In the genomic region with DNA sequence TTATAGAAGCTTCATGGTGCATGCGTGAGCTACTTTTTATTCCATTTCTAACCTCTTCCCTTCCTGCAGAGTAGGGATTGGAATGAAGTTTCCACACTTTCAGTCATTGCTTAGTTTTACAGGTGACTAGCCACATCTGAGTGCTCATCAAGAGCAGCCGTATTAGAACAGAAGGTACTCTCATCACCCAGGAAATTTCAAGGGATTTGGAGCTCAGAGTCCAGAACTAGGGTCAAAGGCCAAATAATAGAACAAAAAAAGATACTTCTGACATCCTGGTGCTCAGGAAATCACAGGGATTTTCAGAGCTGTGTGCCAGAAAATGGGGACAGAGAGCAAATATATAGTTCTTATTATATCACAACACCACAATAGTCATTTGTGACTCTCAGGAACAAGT, we compare ENCODE assay signal across 20 mouse cellular contexts.
"Had no signal": no experiment of that assay in that cellular context is flagged by ENCODE, and none has a peak within 500 bp of the region (broad histone marks: within the 10 kb centered on the region; RNA-seq: fewer than 3 reads in every experiment).

No protein-coding gene starts in this region.

- ATAC-seq: midbrain, embryonic 13.5 days; midbrain, embryonic 16.5 days had no signal

- H3K27me3 ChIP-seq: stomach, embryonic 15.5 days had no signal

- H3K4me2 ChIP-seq: liver, embryonic 11.5 days; liver, embryonic 15.5 days; lung, embryonic 15.5 days; midbrain, embryonic 13.5 days; neural tube, embryonic 13.5 days; stomach, embryonic 15.5 days had no signal

- H3K9me3 ChIP-seq: liver, embryonic 15.5 days; lung, embryonic 15.5 days; megakaryocyte, embryonic 14.5 days; midbrain, embryonic 10.5 days; midbrain, embryonic 13.5 days; neural tube, embryonic 13.5 days; stomach, embryonic 15.5 days had no signal

- H3K27ac ChIP-seq: left cerebral cortex, adult 2 months; liver, embryonic 15.5 days; lung, embryonic 15.5 days; midbrain, embryonic 10.5 days; midbrain, embryonic 13.5 days; neural tube, embryonic 13.5 days; stomach, embryonic 15.5 days had no signal

- H3K36me3 ChIP-seq: lung, embryonic 15.5 days; midbrain, embryonic 10.5 days; midbrain, embryonic 13.5 days; neural tube, embryonic 13.5 days; stomach, embryonic 15.5 days had no signal

- H3K9ac ChIP-seq: liver, embryonic 15.5 days; lung, embryonic 15.5 days; midbrain, embryonic 13.5 days; neural tube, embryonic 13.5 days; stomach, embryonic 15.5 days had no signal

- DNase-seq: kidney, adult 11 months; kidney, postnatal 4 days; layer of hippocampus, postnatal 36 days; lung, postnatal 10 days; lung, postnatal 36 days; retina, postnatal 1 day; right cerebral cortex, postnatal 25 days; spleen, adult 18-20 months; thymus, postnatal 25 days had no signal

- H3K4me1 ChIP-seq: lung, embryonic 15.5 days; midbrain, embryonic 10.5 days; midbrain, embryonic 13.5 days; neural tube, embryonic 13.5 days; stomach, embryonic 15.5 days had no signal

- H3K4me3 ChIP-seq: left cerebral cortex, adult 2 months; liver, embryonic 15.5 days; lung, embryonic 15.5 days; megakaryocyte, embryonic 14.5 days; midbrain, embryonic 10.5 days; midbrain, embryonic 13.5 days; myocyte; neural tube, embryonic 13.5 days; stomach, embryonic 15.5 days had no signal
